In the genomic region with DNA sequence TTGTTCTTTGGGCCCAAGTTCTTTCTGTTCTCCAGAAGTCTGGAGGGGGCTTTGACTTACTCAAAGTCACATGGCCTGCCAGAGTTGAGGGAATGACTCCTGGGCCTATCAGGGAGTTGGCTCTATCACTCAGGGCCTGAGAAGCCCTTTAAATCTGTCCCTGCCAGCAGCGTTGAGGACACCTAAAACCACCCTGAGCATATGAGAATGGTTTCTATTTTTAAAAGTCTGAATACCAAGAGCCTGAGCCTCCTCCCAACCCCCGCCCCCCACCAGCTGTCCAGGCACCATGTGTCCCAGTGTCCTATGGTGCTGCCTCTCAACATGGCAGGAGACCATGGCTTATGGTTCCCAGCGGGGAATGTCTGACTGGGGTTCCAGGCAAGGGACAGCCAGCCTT, we compare ENCODE assay signal across 8 mouse cellular contexts. TPM values are rescaled to one million over a fixed set of nuclear protein-coding genes. Genes with fewer than 3 reads are reported as not detected.
DNase-seq lines count a peak whose midpoint lies in the region; ATAC-seq lines count a peak whose summit lies in the region.

No protein-coding gene starts in this region.

- H3K4me2 ChIP-seq in kidney, embryonic 14.5 days (replicated peaks; ENCODE audit: low read depth, low read length): peak overlapping the region; percentile 65
- peak overlapping the region; percentile 92 for H3K4me2 ChIP-seq in embryonic facial prominence, embryonic 12.5 days (replicated peaks)
- H3K4me2 ChIP-seq in heart, embryonic 16.5 days (ENCODE audit: low read depth, low read length): peak overlapping the region; percentile 79
- H3K4me2 ChIP-seq in midbrain, embryonic 12.5 days (replicated peaks): peak overlapping the region; percentile 87

- peaks cover 19% of the 10 kb centered on the region for H3K36me3 ChIP-seq in kidney, embryonic 14.5 days (ENCODE audit: control insufficient read depth, insufficient read depth, low read length)
- peaks cover 24% of the 10 kb centered on the region for H3K36me3 ChIP-seq in embryonic facial prominence, embryonic 12.5 days
- peaks cover 7% of the 10 kb centered on the region for H3K36me3 ChIP-seq in heart, embryonic 16.5 days (ENCODE audit: control insufficient read depth, insufficient read depth)
- peaks cover 15% of the 10 kb centered on the region for H3K36me3 ChIP-seq in midbrain, embryonic 12.5 days

- peak overlapping the region; percentile 24; the same call in 1 of the 2 replicates for H3K27ac ChIP-seq in kidney, embryonic 14.5 days (ENCODE audit: low read depth, low read length)
- peak overlapping the region; percentile 88 for H3K27ac ChIP-seq in embryonic facial prominence, embryonic 12.5 days
- H3K27ac ChIP-seq in heart, embryonic 16.5 days (ENCODE audit: low read length): peak overlapping the region; percentile 99
- 0 out of 2 replicates have a peak overlapping the region, but pooled peaks have one; percentile 0 for H3K27ac ChIP-seq in midbrain, embryonic 12.5 days (replicated peaks)

- no peak for ATAC-seq in kidney, embryonic 14.5 days (ENCODE audit: low FRiP score, low TSS enrichment)
- no peak for ATAC-seq in embryonic facial prominence, embryonic 12.5 days (ENCODE audit: insufficient number of reproducible peaks, insufficient read depth, low FRiP score, low TSS enrichment)
- ATAC-seq in heart, embryonic 16.5 days (replicated peaks; ENCODE audit: extremely low read depth, insufficient read depth, low FRiP score): peak; percentile 84
- no peak for ATAC-seq in midbrain, embryonic 12.5 days (ENCODE audit: low FRiP score, low read depth)

- DNase-seq in kidney, postnatal 14 days: no peak
- DNase-seq in adrenal gland, adult 8-10 months: no peak
- DNase-seq in testis, postnatal 10 days (ENCODE audit: low spot score): no peak
- no peak for DNase-seq in left cerebral cortex, postnatal 36 days (ENCODE audit: low spot score in 2 of 2)

- 40% methylated on average over 3 of the region's 3 CpGs for WGBS in kidney, embryonic 14.5 days
- 40% methylated on average over 3 of the region's 3 CpGs for WGBS in embryonic facial prominence, embryonic 12.5 days
- WGBS in heart, embryonic 16.5 days: 12% methylated on average over 3 of the region's 3 CpGs
- WGBS in midbrain, embryonic 12.5 days: 52% methylated on average over 3 of the region's 3 CpGs

- H3K27me3 ChIP-seq in kidney, embryonic 14.5 days (ENCODE audit: control insufficient read depth, insufficient read depth, low read length): no peaks in the 10 kb centered on the region
- no peaks in the 10 kb centered on the region for H3K27me3 ChIP-seq in embryonic facial prominence, embryonic 12.5 days
- H3K27me3 ChIP-seq in heart, embryonic 16.5 days (ENCODE audit: control insufficient read depth, insufficient read depth, low read length): no peaks in the 10 kb centered on the region
- no peaks in the 10 kb centered on the region for H3K27me3 ChIP-seq in midbrain, embryonic 12.5 days

- H3K9ac ChIP-seq in kidney, embryonic 14.5 days (ENCODE audit: low read depth, low read length): peak overlapping the region; percentile 77
- peak overlapping the region; percentile 83 for H3K9ac ChIP-seq in embryonic facial prominence, embryonic 12.5 days
- peak overlapping the region; percentile 94 for H3K9ac ChIP-seq in heart, embryonic 16.5 days (ENCODE audit: low read length)
- peak overlapping the region; percentile 85 for H3K9ac ChIP-seq in midbrain, embryonic 12.5 days (replicated peaks)

- peak overlapping the region; percentile 78 for H3K4me3 ChIP-seq in kidney, embryonic 14.5 days (ENCODE audit: low read length)
- peak overlapping the region; percentile 86 for H3K4me3 ChIP-seq in embryonic facial prominence, embryonic 12.5 days
- H3K4me3 ChIP-seq in heart, embryonic 16.5 days (ENCODE audit: low read length): peak overlapping the region; percentile 89
- peak overlapping the region; percentile 81 for H3K4me3 ChIP-seq in midbrain, embryonic 12.5 days

- H3K4me1 ChIP-seq in kidney, embryonic 14.5 days (ENCODE audit: control insufficient read depth, insufficient read depth, low read length): peaks cover 20% of the 10 kb centered on the region
- peaks cover 24% of the 10 kb centered on the region for H3K4me1 ChIP-seq in embryonic facial prominence, embryonic 12.5 days
- H3K4me1 ChIP-seq in heart, embryonic 16.5 days (ENCODE audit: control insufficient read depth, insufficient read depth, low read length): peaks cover 25% of the 10 kb centered on the region
- peaks cover 28% of the 10 kb centered on the region for H3K4me1 ChIP-seq in midbrain, embryonic 12.5 days

- H3K9me3 ChIP-seq in kidney, embryonic 14.5 days (ENCODE audit: control insufficient read depth, low read length): no peaks in the 10 kb centered on the region
- H3K9me3 ChIP-seq in embryonic facial prominence, embryonic 12.5 days: no peaks in the 10 kb centered on the region
- no peaks in the 10 kb centered on the region; the same call in 1 of the 2 replicates for H3K9me3 ChIP-seq in heart, embryonic 16.5 days (replicated peaks; ENCODE audit: control insufficient read depth, low read length)
- peaks cover 5% of the 10 kb centered on the region; the same call in 1 of the 2 replicates for H3K9me3 ChIP-seq in midbrain, embryonic 12.5 days

- intact Hi-C loops in left cerebral cortex, postnatal 36 days (cut with DNase I): no loop called here

RNA-seq across cellular contexts. Expression of gene Cand2, which starts 1.5 kb away (rescaled TPM):
- 24.0 and 36.1 TPM in 2 replicates for polyA plus RNA-seq in kidney, embryonic 14.5 days (2014; fragmentation: Nextera tagmentation; extraction: Ambion mirVana)
- polyA plus RNA-seq in embryonic facial prominence, embryonic 12.5 days (2016; fragmentation: Nextera tagmentation; extraction: Ambion mirVana): 61.3 and 62.5 TPM in 2 replicates
- 42.0 and 49.8 TPM in 2 replicates for polyA plus RNA-seq in heart, embryonic 16.5 days (2015; fragmentation: Nextera tagmentation; extraction: Ambion mirVana)
- polyA plus RNA-seq in midbrain, embryonic 12.5 days (2016; fragmentation: Nextera tagmentation; extraction: Ambion mirVana): 37.1 and 40.0 TPM in 2 replicates
- 10 to 100 TPM; 16.1 to 22.6 (median 18.0) TPM for total RNA-seq in adrenal gland, adult 8-10 months (2022)
- 1 to 10 TPM; 2.0 to 2.3 TPM for total RNA-seq in left cerebral cortex, postnatal 36 days (2021)

RNA-seq across cellular contexts. Expression of gene Tmem40, which starts 13.6 kb away (rescaled TPM):
- polyA plus RNA-seq in kidney, embryonic 14.5 days (2014; fragmentation: Nextera tagmentation; extraction: Ambion mirVana): 1.4 and 1.8 TPM in 2 replicates
- 2.7 and 2.8 TPM in 2 replicates for polyA plus RNA-seq in embryonic facial prominence, embryonic 12.5 days (2016; fragmentation: Nextera tagmentation; extraction: Ambion mirVana)
- polyA plus RNA-seq in heart, embryonic 16.5 days (2015; fragmentation: Nextera tagmentation; extraction: Ambion mirVana): 1.1 and 1.3 TPM in 2 replicates
- 1.3 and 1.9 TPM in 2 replicates for polyA plus RNA-seq in midbrain, embryonic 12.5 days (2016; fragmentation: Nextera tagmentation; extraction: Ambion mirVana)
- not detected for total RNA-seq in adrenal gland, adult 8-10 months (2022)
- 1 to 10 TPM; 1.4 to 2.1 TPM for total RNA-seq in left cerebral cortex, postnatal 36 days (2021)

RNA-seq across cellular contexts. Expression of gene Rpl32, which starts 32.7 kb away (rescaled TPM):
- 2,535 and 3,306 TPM in 2 replicates for polyA plus RNA-seq in kidney, embryonic 14.5 days (2014; fragmentation: Nextera tagmentation; extraction: Ambion mirVana)
- 1,977 and 2,016 TPM in 2 replicates for polyA plus RNA-seq in embryonic facial prominence, embryonic 12.5 days (2016; fragmentation: Nextera tagmentation; extraction: Ambion mirVana)
- polyA plus RNA-seq in heart, embryonic 16.5 days (2015; fragmentation: Nextera tagmentation; extraction: Ambion mirVana): 1,011 and 1,085 TPM in 2 replicates
- 1,622 and 1,683 TPM in 2 replicates for polyA plus RNA-seq in midbrain, embryonic 12.5 days (2016; fragmentation: Nextera tagmentation; extraction: Ambion mirVana)
- total RNA-seq in adrenal gland, adult 8-10 months (2022): 1,000 to 10,000 TPM in 3 of 4 experiments, 100 to 1,000 TPM in 1; 999 to 1,169 (median 1,094) TPM
- 100 to 1,000 TPM; 444 to 498 TPM for total RNA-seq in left cerebral cortex, postnatal 36 days (2021)

Comparison
In these comparisons a context has a peak if more than half of its experiments do, and no peak if none do; other contexts are left out.
1. H3K27ac ChIP-seq: peak in every context shown above with its lines; median percentile 99 in heart, embryonic 16.5 days; 88 in embryonic facial prominence, embryonic 12.5 days; 24 in kidney, embryonic 14.5 days; 0 in midbrain, embryonic 12.5 days.